ENCODE assay signal across 15 mouse cellular contexts in genomic region chr1:158510478-158511207, GRCm38 (mm10).
DNase-seq lines count a peak whose midpoint lies in the region; ATAC-seq lines count a peak whose summit lies in the region.
"Had no signal": no experiment of that assay in that cellular context is flagged by ENCODE, and none has a peak within 500 bp of the region (broad histone marks: within the 10 kb centered on the region; RNA-seq: fewer than 3 reads in every experiment).

No protein-coding gene starts in this region.

- H3K9ac ChIP-seq in forebrain, embryonic 13.5 days, result no peak overlapping the region
- H3K9ac ChIP-seq: embryonic facial prominence, embryonic 12.5 days; heart, embryonic 12.5 days had no signal

- H3K4me1 ChIP-seq in forebrain, embryonic 13.5 days, result no peaks in the 10 kb centered on the region; the same call in 1 of the 2 replicates
- H3K4me1 ChIP-seq: embryonic facial prominence, embryonic 12.5 days had no signal

- WGBS in forebrain, embryonic 13.5 days, result 93% methylated on average over 15 of the region's 15 CpGs

- no peak for ATAC-seq in forebrain, embryonic 13.5 days
- ATAC-seq: forebrain, embryonic 16.5 days; inflammation-experienced regulatory T-cells, adult 6 months; midbrain, embryonic 16.5 days had no signal

- no peak overlapping the region for H3K27ac ChIP-seq in forebrain, embryonic 13.5 days
- H3K27ac ChIP-seq: embryonic facial prominence, embryonic 12.5 days had no signal

- no peaks in the 10 kb centered on the region for H3K9me3 ChIP-seq in forebrain, embryonic 13.5 days (replicated peaks)
- H3K9me3 ChIP-seq: embryonic facial prominence, embryonic 12.5 days; heart, embryonic 12.5 days had no signal

- peaks cover 73% of the 10 kb centered on the region for H3K36me3 ChIP-seq in forebrain, embryonic 13.5 days (ENCODE audit: poor library complexity, severe bottlenecking)
- H3K36me3 ChIP-seq: embryonic facial prominence, embryonic 12.5 days; heart, embryonic 12.5 days had no signal

- H3K4me3 ChIP-seq in forebrain, embryonic 13.5 days, result no peak overlapping the region
- H3K4me3 ChIP-seq: embryonic facial prominence, embryonic 12.5 days; heart, embryonic 12.5 days had no signal

- DNase-seq in adrenal gland, postnatal 10 days, result peak; percentile 20
- no peak for DNase-seq in adrenal gland, postnatal 14 days
- DNase-seq in kidney, adult 9 months, result peak; percentile 10
- DNase-seq in kidney, postnatal 4 days, result no peak
- DNase-seq in right cerebral cortex, postnatal 4 days, result peak; percentile 13
- no peak for DNase-seq in right cerebral cortex, adult 2 months (ENCODE audit: low spot score in 2 of 2)
- no peak for DNase-seq in urinary bladder, postnatal 14 days (ENCODE audit: low spot score)
- DNase-seq: liver; thymus, postnatal 36 days had no signal

- no peaks in the 10 kb centered on the region for H3K27me3 ChIP-seq in forebrain, embryonic 13.5 days
- H3K27me3 ChIP-seq: embryonic facial prominence, embryonic 12.5 days; heart, embryonic 12.5 days had no signal

- H3K4me2 ChIP-seq in forebrain, embryonic 13.5 days, result no peak overlapping the region
- H3K4me2 ChIP-seq: embryonic facial prominence, embryonic 12.5 days; heart, embryonic 12.5 days had no signal

Comparison
In these comparisons a context has a peak if more than half of its experiments do, and no peak if none do; other contexts are left out.
1. DNase-seq: peak in adrenal gland, postnatal 10 days (single experiment), kidney, adult 9 months (single experiment) and right cerebral cortex, postnatal 4 days (single experiment); none in adrenal gland, postnatal 14 days (single experiment), kidney, postnatal 4 days (0 of 2), right cerebral cortex, adult 2 months (0 of 2) and urinary bladder, postnatal 14 days (single experiment).